Mouse (Mus musculus): Measurements from ENCODE around the gene Tcf12. TPM values are rescaled to one million over a fixed set of nuclear protein-coding genes. Genes with fewer than 3 reads are reported as not detected.

Tcf12 gene
- polyA plus RNA-seq, 1 experiment from 2014 or later: 191 TPM

GRCm38 (mm10) chr9:71818453-71818852 lies 293.2 kb downstream of the Tcf12 start:
- no peak for DNase-seq (ENCODE audit: low spot score)
- no peak for ATAC-seq (ENCODE audit: insufficient number of reproducible peaks, low FRiP score, low TSS enrichment, low read depth)
- no peaks in the 10 kb centered on the region for H3K36me3 ChIP-seq (ENCODE audit: control insufficient read depth, insufficient read depth, low read length)
- no peaks in the 10 kb centered on the region for H3K9me3 ChIP-seq (ENCODE audit: control insufficient read depth, low read length)
- 92% methylated on average over 7 of the region's 7 CpGs for WGBS
- no peak overlapping the region for H3K4me3 ChIP-seq (ENCODE audit: low read depth, low read length)
- no peak overlapping the region for H3K9ac ChIP-seq (ENCODE audit: low read length)
- no peak overlapping the region for H3K4me2 ChIP-seq (ENCODE audit: low read depth, severe bottlenecking)
- H3K27ac ChIP-seq (replicated peaks; ENCODE audit: low read depth, low read length): no peak overlapping the region
- no peaks in the 10 kb centered on the region for H3K27me3 ChIP-seq (ENCODE audit: control insufficient read depth, insufficient read depth, low read length)
- no peaks in the 10 kb centered on the region for H3K4me1 ChIP-seq (ENCODE audit: control insufficient read depth, insufficient read depth, low read length)

DNA sequence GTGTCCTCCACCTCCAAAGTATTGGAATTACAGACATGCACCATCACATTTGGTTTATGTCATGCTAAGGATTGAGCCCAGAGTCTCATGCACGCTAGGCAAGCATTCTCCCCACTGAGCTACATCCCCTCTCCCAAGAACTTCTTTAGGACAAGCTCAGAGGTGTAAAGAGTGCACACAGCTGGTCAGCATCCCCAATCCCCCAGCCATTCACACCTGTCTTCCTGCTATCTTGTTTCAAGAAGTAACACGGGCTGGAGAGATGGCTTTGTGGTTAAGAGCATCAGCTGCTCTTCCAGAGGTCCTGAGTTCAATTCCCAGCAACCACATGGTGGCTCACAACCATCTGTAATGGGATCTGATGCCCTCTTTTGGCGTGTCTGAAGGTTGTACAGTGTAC lies 295.6 kb downstream of the Tcf12 start:
- Histone ChIP-seq H3K9ac (ENCODE audit: low read length) (no peak overlapping the region), H3K4me1 (ENCODE audit: control insufficient read depth, insufficient read depth, low read length) (no peaks in the 10 kb centered on the region), H3K27me3 (ENCODE audit: control insufficient read depth, insufficient read depth, low read length) (no peaks in the 10 kb centered on the region), H3K27ac (replicated peaks; ENCODE audit: low read depth, low read length) (no peak overlapping the region), H3K4me2 (ENCODE audit: low read depth, severe bottlenecking) (no peak overlapping the region), H3K4me3 (ENCODE audit: low read depth, low read length) (no peak overlapping the region), H3K36me3 (ENCODE audit: control insufficient read depth, insufficient read depth, low read length) (no peaks in the 10 kb centered on the region), H3K9me3 (ENCODE audit: control insufficient read depth, low read length) (no peaks in the 10 kb centered on the region)
- ATAC-seq (ENCODE audit: insufficient number of reproducible peaks, low FRiP score, low TSS enrichment, low read depth) (no peak), DNase-seq (ENCODE audit: low spot score) (no peak)
- WGBS: 52% methylated on average over 3 of the region's 3 CpGs

DNA sequence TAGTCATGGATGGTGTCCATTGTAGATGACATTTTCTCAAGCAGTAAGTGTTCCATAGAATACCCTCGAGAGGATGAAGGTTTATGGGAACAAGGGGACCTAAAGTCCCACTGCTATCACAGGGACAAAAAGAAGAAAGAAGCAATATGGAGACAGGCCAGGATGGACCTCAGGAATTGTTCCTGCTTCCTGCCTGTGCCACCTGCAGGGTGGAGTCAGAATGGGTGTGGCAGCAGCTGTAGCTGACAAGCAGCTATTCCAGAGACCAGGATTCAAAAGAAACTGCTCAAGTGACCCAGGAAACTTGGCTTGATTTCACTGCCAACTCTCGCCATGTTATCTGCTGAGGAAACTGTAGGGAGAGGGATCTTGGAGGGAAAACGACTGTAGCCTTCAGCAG lies 298.1 kb downstream of the Tcf12 start:
- DNase-seq (ENCODE audit: low spot score): no peak
- no peaks in the 10 kb centered on the region for H3K4me1 ChIP-seq (ENCODE audit: control insufficient read depth, insufficient read depth, low read length)
- no peaks in the 10 kb centered on the region for H3K9me3 ChIP-seq (ENCODE audit: control insufficient read depth, low read length)
- H3K27ac ChIP-seq (replicated peaks; ENCODE audit: low read depth, low read length): no peak overlapping the region
- 87% methylated on average over 3 of the region's 3 CpGs for WGBS
- H3K4me3 ChIP-seq (ENCODE audit: low read depth, low read length): no peak overlapping the region
- no peak overlapping the region; the same call in 1 of the 2 replicates for H3K4me2 ChIP-seq (ENCODE audit: low read depth, severe bottlenecking)
- no peak overlapping the region for H3K9ac ChIP-seq (ENCODE audit: low read length)
- ATAC-seq (ENCODE audit: insufficient number of reproducible peaks, low FRiP score, low TSS enrichment, low read depth): no peak
- H3K27me3 ChIP-seq (ENCODE audit: control insufficient read depth, insufficient read depth, low read length): no peaks in the 10 kb centered on the region
- no peaks in the 10 kb centered on the region for H3K36me3 ChIP-seq (ENCODE audit: control insufficient read depth, insufficient read depth, low read length)

GRCm38 (mm10) chr9:71812914-71813313 lies 298.8 kb downstream of the Tcf12 start:
- H3K36me3 ChIP-seq (ENCODE audit: control insufficient read depth, insufficient read depth, low read length): no peaks in the 10 kb centered on the region
- 64% methylated on average over 4 of the region's 4 CpGs for WGBS

GRCm38 (mm10) chr9:71812402-71812801 lies 299.3 kb downstream of the Tcf12 start:
- Histone ChIP-seq H3K4me3 (ENCODE audit: low read depth, low read length) (no peak overlapping the region), H3K36me3 (ENCODE audit: control insufficient read depth, insufficient read depth, low read length) (no peaks in the 10 kb centered on the region), H3K27ac (replicated peaks; ENCODE audit: low read depth, low read length) (no peak overlapping the region), H3K4me1 (ENCODE audit: control insufficient read depth, insufficient read depth, low read length) (no peaks in the 10 kb centered on the region), H3K9ac (ENCODE audit: low read length) (no peak overlapping the region), H3K4me2 (ENCODE audit: low read depth, severe bottlenecking) (no peak overlapping the region), H3K9me3 (ENCODE audit: control insufficient read depth, low read length) (no peaks in the 10 kb centered on the region), H3K27me3 (ENCODE audit: control insufficient read depth, insufficient read depth, low read length) (no peaks in the 10 kb centered on the region)
- no peak for ATAC-seq (ENCODE audit: insufficient number of reproducible peaks, low FRiP score, low TSS enrichment, low read depth)
- DNase-seq (ENCODE audit: low spot score): no peak
- WGBS: 41% methylated on average over 4 of the region's 4 CpGs

More at GRCm38 (mm10) chr9:71812914-71813313, 298.8 kb downstream of the Tcf12 start:
- ATAC-seq (ENCODE audit: insufficient number of reproducible peaks, low FRiP score, low TSS enrichment, low read depth) (no peak), DNase-seq (ENCODE audit: low spot score) (no peak)
- H3K9me3 ChIP-seq (ENCODE audit: control insufficient read depth, low read length): no peaks in the 10 kb centered on the region
- no peaks in the 10 kb centered on the region for H3K4me1 ChIP-seq (ENCODE audit: control insufficient read depth, insufficient read depth, low read length)
- H3K4me2 ChIP-seq (ENCODE audit: low read depth, severe bottlenecking): no peak overlapping the region
- H3K4me3 ChIP-seq (ENCODE audit: low read depth, low read length): no peak overlapping the region
- H3K9ac ChIP-seq (ENCODE audit: low read length): no peak overlapping the region
- H3K27me3 ChIP-seq (ENCODE audit: control insufficient read depth, insufficient read depth, low read length): no peaks in the 10 kb centered on the region
- no peak overlapping the region for H3K27ac ChIP-seq (replicated peaks; ENCODE audit: low read depth, low read length)

- no peaks in the 10 kb centered on the region for H3K4me1 ChIP-seq (ENCODE audit: control insufficient read depth, insufficient read depth, low read length)
- no peaks in the 10 kb centered on the region for H3K9me3 ChIP-seq (ENCODE audit: control insufficient read depth, low read length)
- ATAC-seq (ENCODE audit: insufficient number of reproducible peaks, low FRiP score, low TSS enrichment, low read depth) (no peak), DNase-seq (ENCODE audit: low spot score) (no peak)
- no peak overlapping the region for H3K4me3 ChIP-seq (ENCODE audit: low read depth, low read length)
- no peaks in the 10 kb centered on the region for H3K27me3 ChIP-seq (ENCODE audit: control insufficient read depth, insufficient read depth, low read length)
- no peaks in the 10 kb centered on the region for H3K36me3 ChIP-seq (ENCODE audit: control insufficient read depth, insufficient read depth, low read length)
- no peak overlapping the region for H3K27ac ChIP-seq (replicated peaks; ENCODE audit: low read depth, low read length)
- H3K9ac ChIP-seq (ENCODE audit: low read length): no peak overlapping the region
- H3K4me2 ChIP-seq (ENCODE audit: low read depth, severe bottlenecking): no peak overlapping the region
- 66% methylated on average over 5 of the region's 5 CpGs for WGBS
Measured at GRCm38 (mm10) chr9:71811404-71811803, 300.3 kb downstream of the Tcf12 start.

- WGBS: 82% methylated on average over 2 of the region's 2 CpGs
- no peak for DNase-seq (ENCODE audit: low spot score)
- no peaks in the 10 kb centered on the region for H3K27me3 ChIP-seq (ENCODE audit: control insufficient read depth, insufficient read depth, low read length)
- no peak overlapping the region for H3K9ac ChIP-seq (ENCODE audit: low read length)
- H3K4me3 ChIP-seq (ENCODE audit: low read depth, low read length): no peak overlapping the region
- H3K36me3 ChIP-seq (ENCODE audit: control insufficient read depth, insufficient read depth, low read length): no peaks in the 10 kb centered on the region
- H3K9me3 ChIP-seq (ENCODE audit: control insufficient read depth, low read length): no peaks in the 10 kb centered on the region
- no peaks in the 10 kb centered on the region for H3K4me1 ChIP-seq (ENCODE audit: control insufficient read depth, insufficient read depth, low read length)
- ATAC-seq (ENCODE audit: insufficient number of reproducible peaks, low FRiP score, low TSS enrichment, low read depth): no peak
- H3K27ac ChIP-seq (replicated peaks; ENCODE audit: low read depth, low read length): no peak overlapping the region
- no peak overlapping the region for H3K4me2 ChIP-seq (ENCODE audit: low read depth, severe bottlenecking)
Measured at GRCm38 (mm10) chr9:71810723-71811122, 300.9 kb downstream of the Tcf12 start.

GRCm38 (mm10) chr9:71808640-71809254 lies 302.9 kb downstream of the Tcf12 start:
- H3K4me3 ChIP-seq (ENCODE audit: low read depth, low read length): no peak overlapping the region
- H3K36me3 ChIP-seq (ENCODE audit: control insufficient read depth, insufficient read depth, low read length): no peaks in the 10 kb centered on the region
- ATAC-seq (ENCODE audit: insufficient number of reproducible peaks, low FRiP score, low TSS enrichment, low read depth): no peak
- H3K9me3 ChIP-seq (ENCODE audit: control insufficient read depth, low read length): no peaks in the 10 kb centered on the region
- H3K4me2 ChIP-seq (ENCODE audit: low read depth, severe bottlenecking): no peak overlapping the region
- 36% methylated on average over 11 of the region's 11 CpGs for WGBS
- H3K4me1 ChIP-seq (ENCODE audit: control insufficient read depth, insufficient read depth, low read length): no peaks in the 10 kb centered on the region
- H3K9ac ChIP-seq (ENCODE audit: low read length): no peak overlapping the region
- DNase-seq (ENCODE audit: low spot score): no peak
- no peak overlapping the region for H3K27ac ChIP-seq (replicated peaks; ENCODE audit: low read depth, low read length)
- H3K27me3 ChIP-seq (ENCODE audit: control insufficient read depth, insufficient read depth, low read length): no peaks in the 10 kb centered on the region

DNA sequence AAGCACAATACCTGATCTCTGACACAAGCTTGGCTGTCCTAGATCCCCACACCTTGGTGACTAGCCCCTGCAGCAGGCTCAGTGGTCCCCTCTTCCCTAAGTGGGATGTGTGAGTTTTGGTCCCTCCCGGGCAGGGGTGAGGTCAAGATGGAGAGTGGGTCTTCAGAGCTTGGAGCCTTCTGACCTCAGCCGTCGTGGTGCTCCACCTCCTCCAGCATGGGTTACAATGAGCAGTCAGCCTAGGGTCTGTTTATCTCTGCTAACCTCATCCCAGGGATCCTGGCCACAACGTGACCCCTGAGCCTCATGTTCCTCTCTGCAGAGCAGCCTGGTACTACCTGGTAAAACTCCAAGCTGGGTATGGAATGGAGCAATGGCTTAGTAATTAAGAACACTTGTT lies 303.9 kb downstream of the Tcf12 start:
- no peak for DNase-seq (ENCODE audit: low spot score)

More for the DNA sequence above, 303.9 kb downstream of the Tcf12 start:
- H3K27me3 ChIP-seq (ENCODE audit: control insufficient read depth, insufficient read depth, low read length): no peaks in the 10 kb centered on the region
- H3K9me3 ChIP-seq (ENCODE audit: control insufficient read depth, low read length): no peaks in the 10 kb centered on the region
- H3K9ac ChIP-seq (ENCODE audit: low read length): no peak overlapping the region
- H3K4me3 ChIP-seq (ENCODE audit: low read depth, low read length): no peak overlapping the region
- H3K27ac ChIP-seq (replicated peaks; ENCODE audit: low read depth, low read length): no peak overlapping the region
- H3K4me2 ChIP-seq (ENCODE audit: low read depth, severe bottlenecking): no peak overlapping the region
- ATAC-seq (ENCODE audit: insufficient number of reproducible peaks, low FRiP score, low TSS enrichment, low read depth): no peak
- no peaks in the 10 kb centered on the region for H3K36me3 ChIP-seq (ENCODE audit: control insufficient read depth, insufficient read depth, low read length)
- 37% methylated on average over 4 of the region's 4 CpGs for WGBS
- H3K4me1 ChIP-seq (ENCODE audit: control insufficient read depth, insufficient read depth, low read length): no peaks in the 10 kb centered on the region

Measured in limb, embryonic 11.5 days (tissue).